Mouse (Mus musculus): ENCODE measurements around the gene Pttg1.

The Pttg1 gene

DNA sequence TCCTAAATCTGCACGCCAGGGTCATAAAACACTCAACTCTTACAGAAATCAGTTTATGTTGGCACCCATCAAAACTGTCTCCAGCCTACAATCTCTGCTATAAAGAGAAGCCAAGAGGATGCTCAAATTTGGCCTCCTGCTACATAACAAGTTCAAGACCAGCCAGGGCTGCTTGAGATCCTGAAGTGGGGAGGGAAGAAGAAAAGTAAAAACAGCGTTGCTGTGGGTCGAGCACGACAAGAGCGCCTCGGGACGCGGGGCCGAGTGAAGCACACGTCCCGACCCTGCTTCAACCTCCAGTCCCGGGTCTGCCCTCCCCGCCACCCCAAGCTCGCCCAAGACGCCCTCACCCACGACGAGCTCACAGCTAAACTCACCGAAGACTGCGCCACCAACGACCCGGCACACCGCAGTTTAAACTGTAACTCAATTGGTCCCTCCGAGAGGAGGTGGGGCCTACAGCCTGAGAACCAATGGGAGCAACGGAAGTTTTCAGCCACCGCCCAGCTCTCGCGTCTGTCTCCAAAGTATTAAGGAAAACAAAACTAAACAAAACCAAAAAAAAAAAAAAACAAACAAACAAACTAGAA is at the start of gene Pttg1:
Pttg1 (minus strand) TSS at position 428 of the 590 bp plus-strand sequence.
- peak; percentile 84 for DNase-seq (ENCODE audit: low read depth, low spot score)

DNA sequence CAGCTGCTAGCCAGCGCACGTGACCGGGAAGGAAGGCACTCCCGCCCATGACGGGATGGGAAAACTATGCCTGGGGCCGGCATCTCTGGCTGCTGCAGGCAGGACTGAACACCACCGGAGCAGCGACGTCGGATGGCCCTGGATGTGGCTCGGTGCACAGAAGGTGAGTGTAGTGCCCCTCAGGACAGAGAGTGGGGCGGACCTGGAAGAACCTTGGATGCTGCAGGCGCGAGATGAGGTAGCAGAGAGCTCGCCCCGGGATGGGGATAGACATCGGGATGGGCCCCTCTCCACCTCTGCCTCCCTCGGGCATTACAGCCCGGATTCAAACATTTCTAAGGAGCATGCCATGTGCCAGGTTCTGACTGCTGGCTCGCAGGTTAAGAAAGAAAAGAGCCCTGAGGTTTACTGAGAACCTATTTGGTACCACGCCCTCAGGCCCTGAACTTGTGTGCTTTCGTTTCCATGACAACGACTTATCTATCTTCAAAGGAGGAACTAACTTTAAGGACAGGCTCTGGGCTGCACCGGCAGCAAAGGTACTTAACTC is 48.2 kb upstream of the Pttg1 start, which contains the start of gene C1qtnf2:
C1qtnf2 (plus strand) TSS at position 52 of the 550 bp plus-strand sequence.
- no peak for DNase-seq (ENCODE audit: low read depth, low spot score)

DNA sequence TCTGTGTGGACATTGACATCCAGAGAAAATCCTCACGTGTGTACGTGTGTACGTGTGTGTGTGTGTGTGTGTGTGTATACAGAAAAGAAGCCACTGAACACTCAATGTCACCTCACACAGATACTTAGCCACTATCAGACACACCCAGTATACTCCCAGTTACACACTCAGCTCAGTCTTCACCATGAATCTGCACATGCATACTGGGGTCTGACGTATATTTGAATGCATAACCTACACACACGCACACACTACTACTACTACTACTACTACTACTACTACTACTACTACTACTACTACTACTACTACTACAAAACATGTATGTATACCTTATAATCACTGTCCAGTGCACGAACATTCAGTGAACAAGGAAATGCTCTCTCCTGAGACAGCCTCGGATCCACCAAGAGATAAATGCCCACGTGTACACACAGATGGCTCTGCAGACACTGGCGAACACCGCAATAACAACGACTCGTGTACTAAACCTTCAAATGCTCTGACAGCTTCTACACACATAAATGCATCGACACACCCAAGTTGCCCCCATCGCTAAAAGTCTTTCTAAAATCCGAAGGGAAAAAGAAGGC is 47.7 kb upstream of the Pttg1 start:
- no peak for DNase-seq (ENCODE audit: low read depth, low spot score)

DNA sequence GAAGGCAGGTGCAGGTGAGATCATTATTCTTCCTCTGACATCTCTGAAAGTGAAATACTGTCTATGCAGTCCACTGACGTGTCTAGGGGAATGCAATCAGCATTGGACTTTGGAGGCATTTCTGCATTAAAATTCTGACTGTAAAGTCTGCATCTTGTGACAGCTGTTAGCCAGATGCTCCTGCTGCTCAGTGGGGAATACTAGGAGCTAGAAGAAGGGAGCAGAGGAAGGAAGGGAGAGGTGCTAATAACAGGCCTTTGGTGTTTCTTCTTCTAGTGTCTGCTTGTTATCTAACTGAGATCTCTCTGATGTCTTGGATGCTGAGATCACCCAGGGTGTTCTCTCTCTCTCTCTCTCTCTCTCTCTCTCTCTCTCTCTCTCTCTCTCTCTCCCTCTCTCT is 47.1 kb upstream of the Pttg1 start:
- no peak for DNase-seq (ENCODE audit: low read depth, low spot score)

DNA sequence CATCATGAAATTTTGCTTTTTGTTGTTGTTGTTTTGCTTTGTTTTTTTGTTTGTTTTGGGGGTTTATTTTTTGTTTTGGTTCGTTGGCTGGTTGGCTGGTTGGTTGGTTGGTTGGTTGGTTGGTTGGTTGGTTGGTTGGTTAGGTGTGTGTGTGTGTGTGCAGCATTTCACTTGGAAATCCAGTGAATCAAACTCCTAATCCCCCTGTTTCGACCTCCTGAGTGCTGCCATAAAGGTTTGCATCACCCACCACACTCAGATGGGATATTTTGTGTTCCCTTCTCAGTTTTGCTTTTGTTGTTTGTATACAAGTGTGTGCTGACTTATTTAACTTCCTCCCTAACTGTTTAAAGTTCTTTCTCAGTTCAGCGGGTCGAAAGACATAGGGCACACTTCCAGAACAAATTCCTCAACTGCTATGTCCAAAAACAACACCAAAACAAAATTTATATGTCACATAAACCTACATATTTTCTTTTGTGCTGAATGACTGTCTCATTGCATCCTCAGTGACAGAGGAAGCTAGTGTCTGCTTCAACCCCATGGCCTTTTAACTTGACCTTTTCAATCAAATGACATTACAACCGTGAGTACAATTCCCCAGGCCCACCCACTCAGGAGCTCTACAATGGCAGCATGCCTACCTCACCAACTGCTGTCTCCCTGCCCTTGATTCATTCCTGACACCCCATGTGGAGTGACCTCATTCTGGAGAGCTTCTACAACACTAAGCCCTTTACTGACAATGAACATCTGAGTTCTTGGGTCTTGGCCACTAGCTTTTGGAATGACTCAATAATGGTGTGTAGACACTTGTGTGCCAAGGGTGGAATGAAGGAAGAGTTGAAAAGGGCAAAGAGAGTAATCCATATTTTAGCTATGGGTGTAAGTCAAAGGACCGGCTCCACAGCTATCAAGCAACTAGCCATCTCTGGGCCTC is 45.1 kb upstream of the Pttg1 start:
- no peak for DNase-seq (ENCODE audit: low read depth, low spot score)

DNA sequence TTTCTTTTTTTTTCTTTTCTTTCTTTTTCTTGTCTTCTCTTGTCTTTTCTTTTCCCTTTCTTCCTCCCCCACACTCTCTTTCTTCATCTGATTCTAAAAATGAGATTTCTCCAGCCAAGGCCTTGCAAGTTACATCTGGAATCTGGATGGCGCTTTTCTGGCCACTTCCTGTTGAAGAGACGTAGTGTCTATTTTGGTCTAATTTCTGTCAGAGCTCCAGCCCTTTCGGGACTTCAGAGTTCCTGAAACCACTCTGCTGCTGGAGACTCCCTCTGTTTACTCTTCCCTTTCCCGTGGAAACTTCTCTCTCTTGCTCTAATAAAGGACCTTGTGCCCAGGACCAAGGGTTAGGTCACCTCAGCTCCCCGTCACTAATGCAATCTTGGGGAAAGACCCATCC is 44.1 kb upstream of the Pttg1 start:
- DNase-seq (ENCODE audit: low read depth, low spot score), result no peak

DNA sequence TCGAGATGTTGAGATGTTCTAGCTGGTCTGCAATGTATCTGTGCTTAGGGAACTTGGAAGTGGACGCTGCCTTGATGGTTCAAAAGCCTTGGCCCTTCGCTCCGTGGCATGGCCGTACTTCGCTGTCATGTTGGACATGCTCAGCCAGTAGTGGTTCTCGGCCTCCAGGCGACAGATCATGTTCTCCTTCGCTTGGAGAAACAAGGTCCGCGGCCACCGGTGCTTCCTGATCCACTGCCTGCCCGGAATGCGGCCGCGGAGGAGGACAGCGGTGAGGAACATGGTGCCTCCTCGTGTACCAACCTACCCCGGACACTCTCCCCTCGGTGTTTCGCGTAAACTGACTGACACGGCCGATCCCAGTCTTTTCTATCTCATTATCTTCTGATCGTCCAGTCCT is 37.2 kb upstream of the Pttg1 start:
- DNase-seq (ENCODE audit: low read depth, low spot score), result no peak

DNA sequence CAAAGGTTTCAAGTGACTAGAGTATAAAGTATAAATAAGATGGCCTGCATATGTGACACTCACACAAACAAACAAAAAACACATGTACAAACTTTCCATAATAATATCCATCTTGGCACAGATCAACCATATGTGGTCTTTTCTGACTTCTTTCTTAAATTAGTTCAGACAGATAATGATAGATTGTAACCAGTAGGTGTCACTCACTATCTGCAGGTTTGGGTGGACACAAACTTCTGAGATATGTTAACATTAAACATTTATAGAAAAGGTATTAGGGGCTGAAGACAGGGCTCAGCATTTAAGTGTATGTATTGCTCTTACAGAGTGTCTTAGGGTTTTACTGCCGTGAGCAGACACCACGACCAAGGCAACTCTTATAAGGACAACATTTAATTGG is 26.2 kb upstream of the Pttg1 start:
- no peak for DNase-seq (ENCODE audit: low read depth, low spot score)

DNA sequence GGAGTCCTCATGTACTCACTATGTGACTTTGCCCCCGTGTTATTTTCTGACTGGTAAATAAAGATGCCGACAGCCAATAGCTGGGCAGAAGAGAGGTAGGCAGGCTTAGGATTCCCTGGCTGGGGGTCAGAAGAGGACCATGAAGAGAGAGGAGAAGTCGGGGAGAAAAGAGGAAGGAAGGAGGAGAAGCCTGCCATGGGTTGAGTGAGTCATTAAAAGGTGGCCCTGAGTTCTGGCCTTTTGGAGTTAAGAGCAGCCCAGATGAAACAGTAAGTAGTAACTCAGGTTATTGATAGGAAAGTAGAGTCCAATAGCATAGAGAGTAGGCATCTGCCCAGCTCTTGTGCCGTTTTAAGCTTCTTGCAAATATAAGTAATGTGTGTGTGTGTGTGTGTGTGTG is 25.3 kb upstream of the Pttg1 start:
- DNase-seq (ENCODE audit: low read depth, low spot score), result no peak

DNA sequence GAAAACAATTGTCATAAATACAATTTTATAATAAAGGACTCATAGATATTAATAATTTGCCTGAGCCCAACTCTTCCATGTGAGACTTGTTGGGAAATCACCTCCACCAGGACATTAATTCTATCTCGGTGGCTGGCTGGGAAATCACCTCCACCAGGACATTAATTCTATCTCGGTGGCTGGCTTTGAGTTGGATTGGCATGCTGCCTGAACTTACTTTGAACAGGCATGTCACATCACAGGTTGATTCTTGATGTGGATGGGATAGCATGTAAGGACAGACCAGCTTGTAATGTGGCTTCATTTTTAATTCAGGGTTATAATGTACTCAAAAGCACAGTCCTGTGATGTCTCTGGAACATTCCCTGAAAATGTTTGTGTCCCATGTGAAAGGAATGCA is 23.9 kb upstream of the Pttg1 start:
- no peak for DNase-seq (ENCODE audit: low read depth, low spot score)

DNA sequence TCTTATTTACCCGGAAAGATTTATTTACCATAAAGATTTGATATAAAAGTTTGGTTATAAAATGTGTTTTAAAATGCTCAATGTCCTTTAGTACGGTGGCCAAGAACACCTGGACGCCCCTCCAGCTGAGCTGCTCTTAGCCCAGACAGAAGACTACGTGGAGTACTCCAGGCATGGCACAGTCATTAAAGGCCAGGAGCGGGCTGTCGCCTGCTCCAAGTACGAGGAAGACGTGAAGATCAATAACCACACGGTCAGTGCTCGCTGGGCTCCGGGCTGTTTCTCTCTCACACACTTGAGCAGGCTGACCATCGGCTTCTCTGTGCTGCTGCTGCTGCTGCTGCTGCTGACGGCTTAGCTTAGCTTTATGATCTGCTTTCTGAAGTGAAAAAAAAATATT is 17.1 kb upstream of the Pttg1 start:
- DNase-seq (ENCODE audit: low read depth, low spot score), result no peak

DNA sequence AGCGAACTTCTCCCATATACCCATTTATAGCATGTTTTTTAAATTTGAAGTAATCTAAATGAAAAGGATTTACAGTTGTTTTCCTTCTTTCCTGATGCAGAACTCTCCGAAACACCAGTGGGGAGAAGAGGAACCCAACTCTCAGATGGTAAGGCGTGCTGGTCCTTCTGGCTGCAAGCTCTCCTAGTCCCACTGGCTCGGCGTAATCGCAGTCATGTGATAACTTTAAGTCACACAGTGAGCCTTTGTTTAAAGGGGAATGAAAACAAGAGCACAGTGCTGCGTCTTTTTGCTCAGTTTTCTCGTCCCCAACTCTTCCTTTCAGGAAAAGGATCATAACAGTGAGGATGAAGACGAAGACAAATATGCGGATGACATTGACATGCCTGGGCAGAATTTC is 15.1 kb upstream of the Pttg1 start:
- no peak for DNase-seq (ENCODE audit: low read depth, low spot score)

DNA sequence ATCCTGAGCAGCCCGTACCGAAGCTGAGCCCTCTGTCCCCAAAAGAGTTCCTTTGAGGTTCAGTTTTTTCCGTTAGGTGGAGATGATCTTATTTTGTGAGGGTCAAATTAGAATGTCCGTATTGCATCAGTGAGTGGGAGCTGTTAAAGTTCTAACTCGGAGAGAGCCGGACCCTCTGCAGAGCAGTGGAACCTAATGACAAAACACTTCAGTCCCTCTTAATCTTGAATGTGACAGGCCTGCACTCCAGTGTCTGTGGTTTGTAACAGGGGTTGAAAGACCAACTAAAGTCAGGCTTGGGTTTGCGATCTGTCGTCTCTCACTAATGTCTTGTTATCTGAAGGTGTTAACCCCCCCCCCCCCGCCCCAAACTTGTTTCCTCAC is 8.0 kb upstream of the Pttg1 start:
- DNase-seq (ENCODE audit: low read depth, low spot score), result no peak

DNA sequence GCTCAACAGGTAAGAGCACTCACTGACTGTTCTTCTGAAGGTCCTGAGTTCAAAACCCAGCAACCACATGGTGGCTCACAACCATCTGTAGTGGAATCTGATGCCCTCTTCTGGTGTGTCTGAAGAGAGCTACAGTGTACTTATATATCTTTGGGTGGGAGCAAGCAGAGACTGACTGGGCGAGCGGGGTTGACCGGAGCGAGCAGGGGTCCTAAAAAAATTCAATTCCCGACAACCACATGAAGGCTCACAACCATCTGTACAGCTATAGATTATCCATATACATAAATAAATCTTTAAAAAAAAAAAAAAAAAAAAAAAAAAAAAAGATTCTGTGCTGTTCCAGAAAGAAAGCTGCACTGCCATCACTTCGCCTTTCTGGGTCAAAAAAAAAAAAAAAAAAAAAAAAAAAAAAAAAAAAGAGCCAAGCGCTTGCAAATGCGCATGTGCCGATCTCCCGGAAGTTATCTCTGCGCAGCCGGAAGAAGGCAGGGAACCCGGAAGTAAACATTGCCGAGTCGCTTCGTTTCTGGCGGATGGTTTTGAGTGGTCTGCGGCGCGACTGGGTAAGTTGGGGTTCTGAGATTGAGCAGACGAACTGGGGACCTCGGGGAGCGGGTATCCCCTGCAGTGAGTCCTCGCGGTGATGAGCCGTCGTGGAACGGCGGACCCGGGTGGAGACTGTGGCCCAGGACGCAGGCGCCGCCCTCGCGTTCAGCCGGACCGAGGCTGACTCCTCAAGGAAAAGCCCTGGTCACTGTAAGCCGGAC is 7.4 kb upstream of the Pttg1 start, which contains the start of gene Slu7:
Slu7 (plus strand) TSS at position 491 of the 770 bp plus-strand sequence.
- peak; percentile 68 for DNase-seq (ENCODE audit: low read depth, low spot score)

DNA sequence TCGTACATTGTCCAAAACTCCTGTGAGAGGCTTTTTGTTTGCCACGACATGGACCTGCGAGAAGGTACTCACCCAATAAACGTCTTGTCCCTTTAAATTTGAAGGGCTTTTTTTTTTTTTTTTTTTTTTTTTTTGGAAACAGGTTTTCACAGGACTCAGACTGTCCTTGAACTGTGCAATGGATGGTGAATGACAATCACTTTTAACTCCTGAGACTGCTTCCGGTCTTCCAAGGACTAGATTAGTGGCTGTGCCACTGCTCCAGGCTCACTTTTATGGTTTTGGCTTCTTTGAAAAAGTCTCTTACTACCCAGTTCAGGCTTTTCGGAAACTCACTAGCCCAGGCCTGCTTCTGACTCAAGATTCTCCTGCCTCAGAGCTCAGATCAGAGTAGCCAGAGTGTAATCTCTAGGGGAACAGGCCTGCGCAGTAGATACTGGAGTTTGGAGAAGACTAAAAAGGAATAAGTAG is 398 bp upstream of the Pttg1 start:
- DNase-seq (ENCODE audit: low read depth, low spot score), result peak; percentile 48

DNA sequence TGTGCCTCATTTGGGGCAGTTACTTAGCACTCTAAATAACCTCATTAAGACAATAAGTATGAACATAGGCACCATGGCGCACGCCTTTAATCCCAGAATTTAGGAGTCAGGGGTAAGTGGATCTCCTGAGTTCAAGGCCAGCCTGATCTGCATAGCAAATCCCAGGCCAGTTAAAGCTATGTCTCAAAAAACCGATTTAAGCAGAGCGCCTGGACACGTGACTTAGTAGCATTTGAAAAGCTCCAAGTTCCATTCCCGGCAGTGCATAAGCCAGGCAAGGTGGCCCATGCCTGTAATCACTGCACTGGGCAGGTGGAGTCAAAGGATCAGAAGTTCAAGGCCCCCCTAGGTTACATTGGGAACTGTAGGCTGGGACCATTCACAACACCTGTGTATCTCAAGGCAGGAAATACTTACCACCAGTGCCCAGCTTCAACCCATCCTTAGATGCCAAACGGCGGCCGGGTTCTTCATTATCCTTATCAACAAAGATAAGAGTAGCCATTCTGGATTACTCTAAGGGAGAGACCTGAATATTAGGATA is 813 bp downstream of the Pttg1 start:
- DNase-seq (ENCODE audit: low read depth, low spot score), result no peak

DNA sequence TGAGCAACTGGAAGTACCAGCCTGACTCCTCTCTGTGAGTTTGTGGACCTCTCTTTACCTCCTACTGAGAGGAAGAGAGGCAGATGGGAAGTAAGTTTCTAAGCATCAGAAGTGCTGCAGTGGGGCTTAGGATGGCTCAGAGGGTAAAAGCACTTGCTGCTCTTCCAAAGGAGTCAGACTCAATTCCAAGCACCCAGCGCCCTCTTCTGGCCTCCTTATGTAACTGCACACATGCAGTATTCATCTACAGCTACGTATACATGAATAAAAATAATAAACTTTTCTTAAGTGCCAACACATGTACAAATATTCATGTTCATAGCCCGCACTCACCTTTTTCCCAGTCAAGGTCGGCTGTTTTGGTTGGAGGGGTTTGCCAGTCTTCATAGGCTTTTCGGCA is 1.7 kb downstream of the Pttg1 start:
- no peak for DNase-seq (ENCODE audit: low read depth, low spot score)

DNA sequence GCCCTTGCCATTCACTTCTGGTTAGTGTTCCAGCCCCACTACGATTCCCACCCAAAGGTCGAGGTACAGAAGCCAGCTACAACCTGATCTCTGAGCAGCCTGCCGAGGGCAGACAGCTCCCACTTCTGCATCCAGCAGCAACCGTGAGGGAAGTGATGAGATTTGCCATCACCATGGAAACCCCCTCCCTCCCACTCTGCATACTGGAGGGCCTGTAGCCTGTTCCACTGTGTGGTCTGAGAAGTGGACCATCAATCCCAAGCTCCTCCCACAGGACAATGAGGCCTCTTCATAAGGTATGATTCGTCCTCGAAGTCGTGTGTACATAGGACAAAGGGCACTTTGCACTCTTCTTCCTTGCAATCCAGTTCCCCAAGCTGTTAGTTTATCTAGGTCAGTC is 8.8 kb downstream of the Pttg1 start:
- no peak for DNase-seq (ENCODE audit: low read depth, low spot score)

DNA sequence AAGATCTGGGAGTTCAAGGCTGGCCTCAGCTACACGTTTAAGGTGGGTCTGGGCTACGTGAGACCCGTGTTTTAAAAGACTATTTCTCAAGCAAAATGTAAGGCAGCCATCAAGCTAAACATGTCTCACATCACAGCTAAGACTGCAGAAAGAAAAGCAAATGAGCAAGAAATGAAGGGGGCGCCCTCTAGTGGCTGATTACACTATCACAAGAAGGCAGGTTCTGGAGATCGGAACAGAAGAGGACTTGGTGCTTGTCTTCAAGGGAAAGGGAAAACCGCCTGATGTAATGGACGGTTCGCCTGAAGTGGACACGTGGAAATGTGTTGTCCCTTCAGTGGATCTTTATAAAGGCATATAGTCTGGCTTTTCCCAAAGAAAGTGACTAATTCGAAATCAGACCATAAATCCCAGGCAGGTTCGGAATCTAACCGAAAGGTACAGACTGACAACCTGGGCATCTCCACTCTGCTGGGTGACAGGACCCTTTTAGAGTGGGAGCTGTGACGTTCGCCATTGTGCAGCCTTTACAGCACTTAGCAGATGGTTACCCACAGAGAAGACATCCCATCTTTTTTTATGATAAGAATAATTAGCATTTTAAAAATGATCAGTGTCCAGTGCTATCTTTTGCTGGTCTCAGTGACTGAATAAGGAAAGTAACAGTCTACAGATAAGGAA is 13.1 kb downstream of the Pttg1 start:
- DNase-seq (ENCODE audit: low read depth, low spot score), result peak; percentile 55

DNA sequence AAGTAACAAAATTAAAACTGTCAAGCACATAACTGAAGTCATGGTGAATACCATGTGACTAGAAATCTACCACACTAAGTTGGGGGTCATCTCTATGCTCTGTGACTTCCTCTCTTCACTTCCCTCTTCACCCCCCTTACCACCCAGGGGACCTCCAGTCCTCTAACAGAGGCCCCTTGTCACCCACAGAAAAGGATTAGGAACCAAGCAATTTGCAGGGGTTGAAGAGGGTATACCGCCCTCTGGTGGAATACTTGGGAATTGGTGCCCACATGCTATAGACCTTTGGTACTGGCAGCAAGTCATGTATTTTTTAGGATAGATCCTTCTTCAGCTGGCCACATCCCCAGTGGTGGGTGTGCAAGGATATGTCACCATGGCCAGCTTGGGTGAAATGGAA is 14.6 kb downstream of the Pttg1 start:
- no peak for DNase-seq (ENCODE audit: low read depth, low spot score)

DNA sequence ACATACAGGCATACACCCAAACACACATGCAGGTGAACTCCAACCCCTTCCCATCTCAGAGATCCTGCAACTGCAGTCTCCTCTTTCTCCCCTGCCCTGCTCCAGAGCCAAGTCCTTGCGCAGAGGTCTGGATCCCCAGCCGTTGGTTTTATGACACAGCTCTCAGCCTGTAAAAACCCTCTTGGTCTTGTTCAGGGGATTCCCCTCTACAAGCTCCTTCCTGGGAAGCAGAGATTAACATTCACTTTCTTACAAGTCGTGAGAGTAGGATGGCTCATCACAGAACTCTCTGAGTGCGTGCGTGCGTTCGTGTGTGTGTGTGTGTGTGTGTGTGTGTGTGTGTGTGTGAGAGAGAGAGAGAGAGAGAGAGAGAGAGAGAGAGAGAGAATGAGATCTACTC is 15.8 kb downstream of the Pttg1 start:
- no peak for DNase-seq (ENCODE audit: low read depth, low spot score)
